Mouse (Mus musculus) bone marrow macrophage, adult 2 months (primary cell): Measurements from ENCODE around the gene Tent2.

Experiments used
- CTCF ChIP-seq: IDR thresholded peaks from 2 replicates; pipeline ENCODE4 v1.5.1; 2012; ENCODE audit warnings: low read depth, mild to moderate bottlenecking, low read length, moderate library complexity
- POLR2A ChIP-seq: IDR thresholded peaks from 2 replicates; pipeline ENCODE4 v1.6.1; 2012; ENCODE audit warnings: mild to moderate bottlenecking, low read depth, low read length, borderline replicate concordance

DNA sequence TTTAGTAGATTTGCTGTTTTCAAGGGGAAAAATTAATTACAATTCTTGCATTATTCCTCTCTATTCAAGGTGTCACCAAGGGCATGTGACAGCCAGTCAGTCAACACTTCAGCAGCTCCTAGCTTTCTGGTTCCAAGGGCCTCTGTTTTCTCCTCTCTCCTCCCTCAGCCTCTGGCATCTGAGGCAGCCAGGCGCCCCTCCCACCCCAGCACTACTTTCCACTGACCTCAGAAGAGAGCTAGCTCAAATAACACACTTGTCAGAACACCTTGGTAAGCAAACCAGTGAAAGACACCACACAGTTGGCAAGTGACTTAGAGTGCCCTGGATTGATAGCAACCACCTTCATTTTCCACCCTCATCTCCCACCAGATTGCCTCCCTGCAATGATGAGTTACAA, 54.1 kb downstream of the Tent2 start:
- TF ChIP-seq CTCF (no peak), POLR2A (no peak)
